ENCODE assay signal across 12 mouse cellular contexts in genomic region chr1:53986185-53986892, GRCm38 (mm10).
DNase-seq lines count a peak whose midpoint lies in the region; ATAC-seq and TF ChIP-seq lines count a peak whose summit lies in the region.
"Had no signal": no experiment of that assay in that cellular context is flagged by ENCODE, and none has a peak within 500 bp of the region (broad histone marks: within the 10 kb centered on the region; RNA-seq: fewer than 3 reads in every experiment).

No protein-coding gene starts in this region.

- no peaks in the 10 kb centered on the region for H3K36me3 ChIP-seq in hindbrain, postnatal 0 days (ENCODE audit: insufficient read depth, low read length)
- H3K36me3 ChIP-seq in hindbrain, embryonic 10.5 days: no peaks in the 10 kb centered on the region
- no peaks in the 10 kb centered on the region for H3K36me3 ChIP-seq in limb, embryonic 15.5 days
- no peaks in the 10 kb centered on the region for H3K36me3 ChIP-seq in hindbrain, embryonic 16.5 days (ENCODE audit: control insufficient read depth, insufficient read depth, low read length)

- no peak overlapping the region for H3K4me3 ChIP-seq in hindbrain, postnatal 0 days (ENCODE audit: low read length)
- H3K4me3 ChIP-seq in hindbrain, embryonic 10.5 days: no peak overlapping the region
- H3K4me3 ChIP-seq in limb, embryonic 15.5 days: no peak overlapping the region
- H3K4me3 ChIP-seq in hindbrain, embryonic 16.5 days (ENCODE audit: low read length): no peak overlapping the region
- H3K4me3 ChIP-seq: megakaryocyte, embryonic 14.5 days had no signal

- WGBS in hindbrain, postnatal 0 days: 66% methylated on average over 8 of the region's 8 CpGs
- 86% methylated on average over 8 of the region's 8 CpGs for WGBS in hindbrain, embryonic 10.5 days
- 43% methylated on average over 8 of the region's 8 CpGs for WGBS in limb, embryonic 15.5 days
- WGBS in hindbrain, embryonic 16.5 days: 78% methylated on average over 8 of the region's 8 CpGs

- 0 out of 2 replicates have a peak, but pooled peaks have one; percentile 8 for TF ChIP-seq CTCF in hindbrain, postnatal 0 days (IDR thresholded peaks at IDR 0.05; ENCODE audit: low read depth)

- H3K9ac ChIP-seq in hindbrain, postnatal 0 days (replicated peaks; ENCODE audit: low read length): no peak overlapping the region
- no peak overlapping the region for H3K9ac ChIP-seq in limb, embryonic 15.5 days
- H3K9ac ChIP-seq in hindbrain, embryonic 16.5 days (ENCODE audit: low read depth, low read length): no peak overlapping the region
- H3K9ac ChIP-seq: hindbrain, embryonic 14.5 days had no signal

- no peak overlapping the region for H3K4me2 ChIP-seq in hindbrain, postnatal 0 days (ENCODE audit: low read depth, low read length)
- no peak overlapping the region for H3K4me2 ChIP-seq in limb, embryonic 15.5 days
- no peak overlapping the region for H3K4me2 ChIP-seq in hindbrain, embryonic 16.5 days (ENCODE audit: low read length)
- H3K4me2 ChIP-seq: hindbrain, embryonic 14.5 days had no signal

- no peaks in the 10 kb centered on the region for H3K4me1 ChIP-seq in hindbrain, postnatal 0 days (ENCODE audit: insufficient read depth, low read length)
- 0 out of 2 replicates have a peak, but pooled peaks cover 4% of the 10 kb centered on the region for H3K4me1 ChIP-seq in hindbrain, embryonic 10.5 days (replicated peaks)
- peaks cover 6% of the 10 kb centered on the region; the same call in 1 of the 2 replicates for H3K4me1 ChIP-seq in limb, embryonic 15.5 days
- no peaks in the 10 kb centered on the region for H3K4me1 ChIP-seq in hindbrain, embryonic 16.5 days (ENCODE audit: control insufficient read depth, insufficient read depth, low read depth, low read length)
- H3K4me1 ChIP-seq: megakaryocyte, embryonic 14.5 days had no signal

- no peaks in the 10 kb centered on the region for H3K9me3 ChIP-seq in hindbrain, postnatal 0 days (ENCODE audit: low read length)
- H3K9me3 ChIP-seq in hindbrain, embryonic 10.5 days: no peaks in the 10 kb centered on the region
- H3K9me3 ChIP-seq in limb, embryonic 15.5 days: no peaks in the 10 kb centered on the region
- H3K9me3 ChIP-seq in hindbrain, embryonic 16.5 days (ENCODE audit: control insufficient read depth, low read length): no peaks in the 10 kb centered on the region
- H3K9me3 ChIP-seq: megakaryocyte, embryonic 14.5 days had no signal

- peak overlapping the region; percentile 20; the same call in 1 of the 2 replicates for H3K27ac ChIP-seq in hindbrain, postnatal 0 days
- no peak overlapping the region for H3K27ac ChIP-seq in hindbrain, embryonic 10.5 days
- peak overlapping the region; percentile 59; the same call in 1 of the 2 replicates for H3K27ac ChIP-seq in limb, embryonic 15.5 days
- H3K27ac ChIP-seq in hindbrain, embryonic 16.5 days (ENCODE audit: low read depth, low read length): no peak overlapping the region
- H3K27ac ChIP-seq: hindbrain, embryonic 14.5 days had no signal

- no peak for ATAC-seq in hindbrain, postnatal 0 days
- no peak for ATAC-seq in limb, embryonic 15.5 days (ENCODE audit: insufficient number of reproducible peaks, low FRiP score, low TSS enrichment, low read depth)
- no peak for ATAC-seq in hindbrain, embryonic 16.5 days

- no peaks in the 10 kb centered on the region for H3K27me3 ChIP-seq in hindbrain, postnatal 0 days (ENCODE audit: insufficient read depth, low read length)
- H3K27me3 ChIP-seq in hindbrain, embryonic 10.5 days (ENCODE audit: insufficient read depth, poor library complexity, severe bottlenecking): no peaks in the 10 kb centered on the region
- H3K27me3 ChIP-seq in limb, embryonic 15.5 days: no peaks in the 10 kb centered on the region
- H3K27me3 ChIP-seq in hindbrain, embryonic 16.5 days (replicated peaks; ENCODE audit: control insufficient read depth, insufficient read depth, low read length): no peaks in the 10 kb centered on the region

- DNase-seq in hindbrain, postnatal 0 days (ENCODE audit: low spot score): no peak
- DNase-seq in hindbrain, embryonic 10.5 days (ENCODE audit: low spot score): no peak
- peak; percentile 21 for DNase-seq in right cerebral cortex, adult 18-20 months
- no peak for DNase-seq in right cerebral cortex, adult 2 months (ENCODE audit: low spot score in 2 of 2)
- peak; percentile 18 for DNase-seq in testis, postnatal 14 days (ENCODE audit: low spot score)
- DNase-seq in ovary, postnatal 10 days (ENCODE audit: low spot score): no peak
- DNase-seq: cerebellum, adult 11 months; spleen, adult 18-20 months had no signal

Comparison
In these comparisons a context has a peak if more than half of its experiments do, and no peak if none do; other contexts are left out.
1. DNase-seq: peak in right cerebral cortex, adult 18-20 months (single experiment) and testis, postnatal 14 days (single experiment); none in hindbrain, postnatal 0 days (single experiment), hindbrain, embryonic 10.5 days (single experiment), right cerebral cortex, adult 2 months (0 of 2) and ovary, postnatal 10 days (single experiment).
2. H3K27ac ChIP-seq: peak in hindbrain, postnatal 0 days (single experiment) and limb, embryonic 15.5 days (single experiment); none in hindbrain, embryonic 10.5 days (single experiment) and hindbrain, embryonic 16.5 days (single experiment).